Mouse (Mus musculus) midbrain, embryonic 16.5 days (tissue): ENCODE results near the gene Acot5. TPM values are rescaled to one million over a fixed set of nuclear protein-coding genes. Genes with fewer than 3 reads are reported as not detected.
"Not testable (repeated sequence)": the region's sequence is repeated elsewhere in the genome, so short reads cannot be mapped to it uniquely, and the experiment has no call there.

Source experiments
- ATAC-seq: fragments of 200-750 bp; cut with Nextera tagmentation; 2 replicates; pipeline ENCODE4 v1.8.0; 2017; ENCODE audit warnings: moderate TSS enrichment
- H3K27ac ChIP-seq: fragments of 300-500 bp; sonication (generic); 2 replicates; pipeline ENCODE4 v1.5.1; 2014; ENCODE audit warnings: mild to moderate bottlenecking, low read length, mixed read lengths
- H3K27me3 ChIP-seq: fragments of 300-500 bp; sonication (generic); 2 replicates; pipeline ENCODE4 v1.6.1; 2014; ENCODE audit warnings: low read depth, low read length, mixed read lengths; ENCODE audit not compliant: control insufficient read depth, insufficient read depth
- H3K36me3 ChIP-seq: fragments of 300-500 bp; sonication (generic); 2 replicates; pipeline ENCODE4 v1.6.1; 2014; ENCODE audit warnings: mild to moderate bottlenecking, low read length, moderate library complexity, mixed read lengths; ENCODE audit not compliant: control insufficient read depth, insufficient read depth
- H3K4me1 ChIP-seq: fragments of 300-500 bp; sonication (generic); 2 replicates; pipeline ENCODE4 v1.6.1; 2014; ENCODE audit warnings: mild to moderate bottlenecking, low read length, mixed read lengths; ENCODE audit not compliant: control insufficient read depth, insufficient read depth
- H3K4me2 ChIP-seq: fragments of 300-500 bp; sonication (generic); 2 replicates; pipeline ENCODE4 v1.6.1; 2014; ENCODE audit warnings: mild to moderate bottlenecking, low read length, mixed read lengths
- H3K4me3 ChIP-seq: fragments of 300-500 bp; sonication (generic); 2 replicates; pipeline ENCODE4 v1.5.1; 2014; ENCODE audit warnings: low read depth, mild to moderate bottlenecking, low read length, moderate library complexity, mixed read lengths
- H3K9ac ChIP-seq: fragments of 300-500 bp; sonication (generic); 2 replicates; pipeline ENCODE4 v1.6.1; 2014; ENCODE audit warnings: low read depth, low read length, mixed read lengths
- H3K9me3 ChIP-seq: fragments of 300-500 bp; sonication (generic); replicated peaks from 2 replicates; pipeline ENCODE4 v1.6.1; 2014; ENCODE audit warnings: mild to moderate bottlenecking, low read length, mixed read lengths; ENCODE audit not compliant: control insufficient read depth, poor library complexity, severe bottlenecking
- WGBS: fragments of 180-500 bp; shearing (Covaris S2); extraction: QIAGEN DNeasy Blood & Tissue Kit; methylation state at CpG from one replicate; pipeline ENCODE4 v1.1.7; 2014; 5-methylcytosine and 5-hydroxymethylcytosine counted together
- polyA plus RNA-seq: library from polyadenylated mRNA; unstranded; fragments of >200 nt; fragmentation: Nextera tagmentation; extraction: Ambion mirVana; gene quantifications from 2 replicates; pipeline ENCODE4 v1.2.1, GENCODE M21; 2015

Gene Acot5
- polyA plus RNA-seq, 1 experiment from 2014 or later = 0.31 TPM

DNA sequence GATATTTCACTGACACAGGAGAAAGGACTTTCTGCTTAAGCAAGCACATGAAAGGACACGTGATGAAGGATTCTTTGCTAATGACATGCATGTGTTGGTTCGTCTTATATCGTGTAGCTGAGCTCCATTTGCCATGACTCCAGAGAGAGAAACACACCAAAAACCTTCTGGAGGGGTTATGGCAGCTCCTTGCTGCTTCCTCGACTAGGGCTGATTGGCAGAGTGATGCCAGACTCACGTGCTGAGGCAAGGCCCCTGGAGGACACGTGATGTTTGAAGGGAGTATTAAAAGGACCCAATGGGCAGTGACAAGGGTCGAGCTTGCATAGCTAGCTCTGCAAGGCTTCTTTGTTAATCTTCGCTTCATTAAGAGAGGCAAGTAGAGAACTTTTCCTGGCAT lies 829 bp upstream of the Acot5 start:
- Histone ChIP-seq H3K4me1 (no peaks in the 10 kb centered on the region), H3K27me3 (peaks cover 19% of the 10 kb centered on the region), H3K27ac (no peak overlapping the region), H3K4me2 (no peak overlapping the region), H3K9me3 (no peaks in the 10 kb centered on the region), H3K4me3 (no peak overlapping the region), H3K36me3 (no peaks in the 10 kb centered on the region), H3K9ac (no peak overlapping the region)
- ATAC-seq = no peak
- 56% methylated on average over 8 of the region's 8 CpGs for WGBS

DNA sequence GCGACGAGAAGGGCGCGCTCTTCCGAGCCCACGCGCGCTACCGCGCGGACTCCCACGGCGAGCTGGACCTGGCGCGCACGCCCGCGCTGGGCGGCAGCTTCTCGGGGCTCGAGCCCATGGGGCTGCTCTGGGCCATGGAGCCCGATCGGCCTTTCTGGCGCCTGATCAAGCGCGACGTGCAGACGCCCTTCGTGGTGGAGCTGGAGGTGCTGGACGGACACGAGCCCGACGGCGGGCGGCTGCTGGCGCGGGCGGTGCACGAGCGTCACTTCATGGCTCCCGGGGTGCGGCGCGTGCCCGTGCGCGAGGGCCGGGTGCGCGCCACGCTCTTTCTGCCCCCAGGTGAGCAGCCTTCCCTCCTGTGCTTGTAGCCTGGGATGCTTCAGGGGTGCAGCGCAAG lies 457 bp downstream of the Acot5 start:
- ATAC-seq, H3K9me3 ChIP-seq, H3K36me3 ChIP-seq, H3K27ac ChIP-seq, H3K4me1 ChIP-seq: not testable (repeated sequence)
- peak overlapping the region; percentile 63 for H3K4me2 ChIP-seq
- H3K9ac ChIP-seq = peak overlapping the region; percentile 43; the same call in 1 of the 2 replicates
- WGBS = under 1% methylated on average over 36 of the region's 52 CpGs
- peak overlapping the region; percentile 42 for H3K4me3 ChIP-seq
- peaks cover 19% of the 10 kb centered on the region for H3K27me3 ChIP-seq

- no peak for ATAC-seq
- no peak overlapping the region for H3K4me2 ChIP-seq
- H3K27me3 ChIP-seq = peaks cover 19% of the 10 kb centered on the region
- 89% methylated on average over 2 of the region's 2 CpGs for WGBS
- no peaks in the 10 kb centered on the region for H3K36me3 ChIP-seq
- no peak overlapping the region for H3K9ac ChIP-seq
- H3K9me3 ChIP-seq = no peaks in the 10 kb centered on the region
- H3K27ac ChIP-seq = no peak overlapping the region
- H3K4me1 ChIP-seq = no peaks in the 10 kb centered on the region
- no peak overlapping the region for H3K4me3 ChIP-seq
Measured at GRCm38 (mm10) chr12:84071696-84072095, 2.6 kb downstream of the Acot5 start.

GRCm38 (mm10) chr12:84077371-84077990 lies 8.4 kb downstream of the Acot5 start:
- Histone ChIP-seq H3K27me3 (no peaks in the 10 kb centered on the region), H3K4me1 (no peaks in the 10 kb centered on the region), H3K36me3 (no peaks in the 10 kb centered on the region), H3K4me2 (no peak overlapping the region), H3K9ac (no peak overlapping the region), H3K27ac (no peak overlapping the region), H3K4me3 (no peak overlapping the region), H3K9me3 (no peaks in the 10 kb centered on the region)
- ATAC-seq = no peak
- WGBS = 83% methylated on average over 4 of the region's 4 CpGs

GRCm38 (mm10) chr12:84083842-84084241 lies 14.7 kb downstream of the Acot5 start:
- H3K4me1 ChIP-seq = no peaks in the 10 kb centered on the region
- ATAC-seq = no peak
- 84% methylated on average over 2 of the region's 2 CpGs for WGBS

GRCm38 (mm10) chr12:84084581-84084980 lies 15.5 kb downstream of the Acot5 start:
- Histone ChIP-seq H3K27me3 (no peaks in the 10 kb centered on the region), H3K9ac (no peak overlapping the region), H3K4me2 (no peak overlapping the region), H3K4me1 (no peaks in the 10 kb centered on the region), H3K4me3 (no peak overlapping the region), H3K27ac (no peak overlapping the region), H3K9me3 (no peaks in the 10 kb centered on the region; the same call in 1 of the 2 replicates), H3K36me3 (no peaks in the 10 kb centered on the region)
- WGBS = 93% methylated on average over 4 of the region's 4 CpGs
- ATAC-seq = no peak

More at GRCm38 (mm10) chr12:84083842-84084241, 14.7 kb downstream of the Acot5 start:
- Histone ChIP-seq H3K27me3 (no peaks in the 10 kb centered on the region), H3K9me3 (no peaks in the 10 kb centered on the region), H3K27ac (no peak overlapping the region), H3K4me3 (no peak overlapping the region), H3K36me3 (no peaks in the 10 kb centered on the region), H3K9ac (no peak overlapping the region), H3K4me2 (no peak overlapping the region)

DNA sequence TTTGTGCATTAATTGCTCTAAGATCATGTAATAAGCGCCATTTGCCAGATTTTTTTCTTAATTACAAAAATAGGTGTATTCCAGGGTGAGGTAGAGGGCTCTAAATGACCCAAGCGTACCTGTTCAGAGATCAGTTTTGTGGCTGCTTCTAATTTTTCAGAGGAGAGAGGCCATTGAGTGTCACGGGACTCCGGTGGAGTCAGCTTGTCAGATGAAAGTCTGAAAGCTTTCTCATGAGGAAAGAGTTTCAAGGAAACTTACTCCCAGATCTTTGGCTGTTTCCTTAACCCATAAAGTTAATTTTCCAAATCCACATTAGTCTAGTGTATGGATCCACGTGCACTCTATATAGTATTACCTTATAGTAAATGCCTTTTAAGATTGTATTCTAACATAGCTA lies 25.5 kb downstream of the Acot5 start:
- H3K27me3 ChIP-seq, H3K4me2 ChIP-seq, H3K4me1 ChIP-seq, H3K36me3 ChIP-seq, ATAC-seq, H3K4me3 ChIP-seq, H3K9me3 ChIP-seq, H3K9ac ChIP-seq, H3K27ac ChIP-seq: not testable (repeated sequence)
- 84% methylated on average over 5 of the region's 5 CpGs for WGBS

DNA sequence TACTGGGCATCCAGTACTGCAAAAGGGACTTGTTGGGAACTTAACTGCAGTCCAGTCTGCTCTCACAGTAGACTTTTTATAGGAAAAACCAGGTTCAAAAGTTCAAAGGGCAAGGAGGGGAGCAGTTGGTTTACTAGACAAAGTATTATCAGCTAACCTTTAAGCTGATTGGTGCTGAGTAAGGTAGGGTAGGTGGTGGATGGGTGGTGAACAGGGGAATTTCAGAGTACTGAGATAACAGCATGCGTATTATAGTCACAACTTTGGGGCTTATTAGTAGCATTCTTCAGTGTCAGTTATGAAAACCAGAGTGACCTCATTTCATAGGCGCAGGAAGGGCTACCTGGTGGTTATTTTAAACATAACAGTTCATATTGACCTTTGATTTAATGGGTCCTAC lies 30.5 kb downstream of the Acot5 start:
- Histone ChIP-seq H3K27me3 (no peaks in the 10 kb centered on the region), H3K4me1 (no peaks in the 10 kb centered on the region), H3K4me3 (no peak overlapping the region), H3K9me3 (no peaks in the 10 kb centered on the region), H3K36me3 (no peaks in the 10 kb centered on the region), H3K4me2 (no peak overlapping the region), H3K9ac (no peak overlapping the region), H3K27ac (no peak overlapping the region)
- WGBS = 98% methylated on average over 2 of the region's 2 CpGs
- ATAC-seq = no peak

DNA sequence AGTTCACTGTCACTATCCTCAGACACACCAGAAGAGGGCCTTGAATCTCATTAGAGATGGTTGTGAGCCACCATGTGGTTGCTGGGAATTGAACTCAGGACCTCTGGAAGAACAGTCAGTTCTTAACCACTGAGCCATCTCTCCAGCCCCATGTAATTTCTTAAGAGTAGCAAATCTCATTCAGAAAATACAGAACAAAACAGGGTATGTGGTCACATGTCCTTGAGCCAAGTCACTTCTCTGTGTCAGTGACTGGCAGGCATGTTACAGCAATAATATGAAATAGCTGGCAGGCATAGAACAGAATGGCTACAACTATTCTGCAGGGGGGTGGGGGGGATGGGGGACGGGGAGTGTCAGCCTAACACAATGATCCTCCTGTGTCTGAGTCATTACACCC lies 30.9 kb downstream of the Acot5 start:
- whole genome bisulfite sequencing = 38% methylated on average over 1 of the region's 1 CpGs
- H3K4me3 ChIP-seq = peak overlapping the region; percentile 57
- H3K36me3 ChIP-seq = no peaks in the 10 kb centered on the region
- no peak overlapping the region for H3K27ac ChIP-seq
- no peak for ATAC-seq
- no peaks in the 10 kb centered on the region for H3K9me3 ChIP-seq
- no peaks in the 10 kb centered on the region for H3K27me3 ChIP-seq
- no peak overlapping the region for H3K9ac ChIP-seq
- peak overlapping the region; percentile 82 for H3K4me2 ChIP-seq
- no peaks in the 10 kb centered on the region for H3K4me1 ChIP-seq
